Mouse (Mus musculus) kidney, embryonic 16.5 days (tissue): ENCODE results near the gene Cnih1. TPM values are rescaled to one million over a fixed set of nuclear protein-coding genes. Genes with fewer than 3 reads are reported as not detected.
"Not testable (repeated sequence)": the region's sequence is repeated elsewhere in the genome, so short reads cannot be mapped to it uniquely, and the experiment has no call there.

Experiments used
- ATAC-seq: fragments of 200-750 bp; cut with Nextera tagmentation; 2 replicates; pipeline ENCODE4 v1.8.0; 2017; ENCODE audit warnings: moderate TSS enrichment; ENCODE audit not compliant: low FRiP score, low TSS enrichment
- H3K27ac ChIP-seq: fragments of 300-500 bp; sonication (generic); 2 replicates; pipeline ENCODE4 v1.5.1; 2014; ENCODE audit warnings: low read length
- H3K27me3 ChIP-seq: fragments of 300-500 bp; sonication (generic); 2 replicates; pipeline ENCODE4 v1.6.1; 2014; ENCODE audit warnings: low read length, control low read depth, mixed read lengths; ENCODE audit not compliant: insufficient read depth
- H3K36me3 ChIP-seq: fragments of 300-500 bp; sonication (generic); 2 replicates; pipeline ENCODE4 v1.6.1; 2014; ENCODE audit warnings: low read length, control low read depth, mixed read lengths; ENCODE audit not compliant: insufficient read depth
- H3K4me1 ChIP-seq: fragments of 300-500 bp; sonication (generic); 2 replicates; pipeline ENCODE4 v1.6.1; 2014; ENCODE audit warnings: low read length, control low read depth, mixed read lengths; ENCODE audit not compliant: insufficient read depth
- H3K4me2 ChIP-seq: fragments of 300-500 bp; sonication (generic); replicated peaks from 2 replicates; pipeline ENCODE4 v1.6.1; 2014; ENCODE audit warnings: low read depth, low read length
- H3K4me3 ChIP-seq: fragments of 300-500 bp; sonication (generic); 2 replicates; pipeline ENCODE4 v1.5.1; 2014; ENCODE audit warnings: mild to moderate bottlenecking, low read length
- H3K9ac ChIP-seq: fragments of 300-500 bp; sonication (generic); replicated peaks from 2 replicates; pipeline ENCODE4 v1.6.1; 2014; ENCODE audit warnings: low read length
- H3K9me3 ChIP-seq: fragments of 300-500 bp; sonication (generic); 2 replicates; pipeline ENCODE4 v1.6.1; 2016; ENCODE audit warnings: low read length, control low read depth
- WGBS: fragments of 180-500 bp; shearing (Covaris S2); extraction: QIAGEN DNeasy Blood & Tissue Kit; methylation state at CpG from one replicate; pipeline ENCODE4 v1.1.7; 2014; 5-methylcytosine and 5-hydroxymethylcytosine counted together
- polyA plus RNA-seq: library from polyadenylated mRNA; unstranded; fragments of >200 nt; fragmentation: Nextera tagmentation; extraction: Ambion mirVana; gene quantifications from 2 replicates; pipeline ENCODE4 v1.2.1, GENCODE M21; 2015

Gene Cnih1
- polyA plus RNA-seq, 1 experiment from 2014 or later: 184 TPM

GRCm38 (mm10) chr14:46819961-46820360 lies 31.8 kb upstream of the Cnih1 start:
- H3K9me3 ChIP-seq, H3K4me3 ChIP-seq, H3K27me3 ChIP-seq, H3K4me2 ChIP-seq, H3K27ac ChIP-seq, ATAC-seq, H3K9ac ChIP-seq: not testable (repeated sequence)
- 74% methylated on average over 5 of the region's 6 CpGs for whole genome bisulfite sequencing
- Histone ChIP-seq H3K36me3 (peaks cover 14% of the 10 kb centered on the region), H3K4me1 (peaks cover 14% of the 10 kb centered on the region)

- H3K9ac ChIP-seq: no peak overlapping the region
- H3K9me3 ChIP-seq: no peaks in the 10 kb centered on the region
- ATAC-seq: no peak
- 81% methylated on average over 7 of the region's 7 CpGs for WGBS
- no peak overlapping the region for H3K4me2 ChIP-seq
- H3K4me1 ChIP-seq: peaks cover 14% of the 10 kb centered on the region
- H3K27me3 ChIP-seq: no peaks in the 10 kb centered on the region; the same call in 1 of the 2 replicates
- peaks cover 18% of the 10 kb centered on the region for H3K36me3 ChIP-seq
- H3K4me3 ChIP-seq: no peak overlapping the region
- H3K27ac ChIP-seq: no peak overlapping the region
Measured at GRCm38 (mm10) chr14:46818743-46819142, 30.5 kb upstream of the Cnih1 start.

GRCm38 (mm10) chr14:46816916-46817622 lies 28.9 kb upstream of the Cnih1 start:
- no peak overlapping the region for H3K4me2 ChIP-seq
- H3K27ac ChIP-seq: no peak overlapping the region
- peaks cover 14% of the 10 kb centered on the region for H3K4me1 ChIP-seq
- ATAC-seq: no peak
- H3K9ac ChIP-seq: no peak overlapping the region
- peaks cover 29% of the 10 kb centered on the region for H3K36me3 ChIP-seq
- 93% methylated on average over 8 of the region's 8 CpGs for WGBS
- H3K9me3 ChIP-seq: no peaks in the 10 kb centered on the region
- H3K4me3 ChIP-seq: no peak overlapping the region
- no peaks in the 10 kb centered on the region for H3K27me3 ChIP-seq

- Histone ChIP-seq H3K4me1 (peaks cover 7% of the 10 kb centered on the region), H3K27ac (no peak overlapping the region), H3K36me3 (peaks cover 40% of the 10 kb centered on the region), H3K9ac (no peak overlapping the region), H3K9me3 (no peaks in the 10 kb centered on the region), H3K27me3 (no peaks in the 10 kb centered on the region), H3K4me2 (no peak overlapping the region), H3K4me3 (no peak overlapping the region)
- WGBS: 91% methylated on average over 6 of the region's 6 CpGs
- ATAC-seq: no peak
Measured at GRCm38 (mm10) chr14:46815640-46816039, 27.4 kb upstream of the Cnih1 start.

GRCm38 (mm10) chr14:46807927-46808326 lies 19.7 kb upstream of the Cnih1 start:
- WGBS: 87% methylated on average over 3 of the region's 3 CpGs
- no peak overlapping the region for H3K27ac ChIP-seq
- ATAC-seq: no peak
- H3K9ac ChIP-seq: no peak overlapping the region
- no peaks in the 10 kb centered on the region for H3K4me1 ChIP-seq
- no peaks in the 10 kb centered on the region for H3K9me3 ChIP-seq
- H3K27me3 ChIP-seq: no peaks in the 10 kb centered on the region
- H3K36me3 ChIP-seq: peaks cover 25% of the 10 kb centered on the region; the same call in 1 of the 2 replicates
- no peak overlapping the region for H3K4me3 ChIP-seq
- no peak overlapping the region for H3K4me2 ChIP-seq

- Histone ChIP-seq H3K27ac (no peak overlapping the region), H3K4me2 (no peak overlapping the region), H3K27me3 (no peaks in the 10 kb centered on the region), H3K4me1 (no peaks in the 10 kb centered on the region), H3K9me3 (no peaks in the 10 kb centered on the region), H3K36me3 (peaks cover 16% of the 10 kb centered on the region; the same call in 1 of the 2 replicates), H3K4me3 (no peak overlapping the region), H3K9ac (no peak overlapping the region)
- WGBS: 81% methylated on average over 5 of the region's 5 CpGs
- no peak for ATAC-seq
Measured at GRCm38 (mm10) chr14:46806186-46806585, 18.0 kb upstream of the Cnih1 start.

- H3K9ac ChIP-seq: no peak overlapping the region
- H3K4me3 ChIP-seq: no peak overlapping the region
- H3K27ac ChIP-seq: no peak overlapping the region
- H3K27me3 ChIP-seq: no peaks in the 10 kb centered on the region
- no peak overlapping the region for H3K4me2 ChIP-seq
- H3K4me1 ChIP-seq: no peaks in the 10 kb centered on the region
- H3K9me3 ChIP-seq: no peaks in the 10 kb centered on the region
- 94% methylated on average over 1 of the region's 1 CpGs for WGBS
- ATAC-seq: no peak
- no peaks in the 10 kb centered on the region; the same call in none of the 2 replicates for H3K36me3 ChIP-seq
Measured at GRCm38 (mm10) chr14:46803791-46804190, 15.6 kb upstream of the Cnih1 start.

- Histone ChIP-seq H3K4me3 (no peak overlapping the region), H3K4me2 (no peak overlapping the region), H3K9ac (no peak overlapping the region), H3K9me3 (no peaks in the 10 kb centered on the region), H3K27me3 (no peaks in the 10 kb centered on the region), H3K27ac (no peak overlapping the region), H3K36me3 (no peaks in the 10 kb centered on the region; the same call in none of the 2 replicates), H3K4me1 (no peaks in the 10 kb centered on the region)
- 83% methylated on average over 4 of the region's 4 CpGs for WGBS
- no peak for ATAC-seq
Measured at GRCm38 (mm10) chr14:46803259-46803658, 15.0 kb upstream of the Cnih1 start.

- 75% methylated on average over 3 of the region's 3 CpGs for WGBS
- no peak overlapping the region for H3K9ac ChIP-seq
- no peak overlapping the region for H3K4me3 ChIP-seq
- no peaks in the 10 kb centered on the region; the same call in none of the 2 replicates for H3K36me3 ChIP-seq
- no peak overlapping the region for H3K27ac ChIP-seq
- no peak overlapping the region for H3K4me2 ChIP-seq
- no peak for ATAC-seq
- no peaks in the 10 kb centered on the region for H3K27me3 ChIP-seq
- H3K4me1 ChIP-seq: no peaks in the 10 kb centered on the region
- H3K9me3 ChIP-seq: no peaks in the 10 kb centered on the region
Measured at GRCm38 (mm10) chr14:46800684-46801345, 12.6 kb upstream of the Cnih1 start.

- H3K4me1 ChIP-seq: no peaks in the 10 kb centered on the region
- H3K36me3 ChIP-seq: no peaks in the 10 kb centered on the region; the same call in 1 of the 2 replicates
- no peak overlapping the region for H3K4me2 ChIP-seq
- 90% methylated on average over 5 of the region's 5 CpGs for WGBS
- no peak for ATAC-seq
- H3K9ac ChIP-seq: no peak overlapping the region
- no peak overlapping the region for H3K27ac ChIP-seq
- no peaks in the 10 kb centered on the region for H3K27me3 ChIP-seq
- no peak overlapping the region for H3K4me3 ChIP-seq
- H3K9me3 ChIP-seq: no peaks in the 10 kb centered on the region
Measured at GRCm38 (mm10) chr14:46794157-46794556, 5.9 kb upstream of the Cnih1 start.
